Mouse (Mus musculus) lung, postnatal 4 days (tissue): Measurements from ENCODE around the gene Cers6.

Experiments
- DNase-seq, 2 experiments: peaks; one replicate each; pipeline ENCODE4 v3.0.0; 2021

The Cers6 gene

DNA sequence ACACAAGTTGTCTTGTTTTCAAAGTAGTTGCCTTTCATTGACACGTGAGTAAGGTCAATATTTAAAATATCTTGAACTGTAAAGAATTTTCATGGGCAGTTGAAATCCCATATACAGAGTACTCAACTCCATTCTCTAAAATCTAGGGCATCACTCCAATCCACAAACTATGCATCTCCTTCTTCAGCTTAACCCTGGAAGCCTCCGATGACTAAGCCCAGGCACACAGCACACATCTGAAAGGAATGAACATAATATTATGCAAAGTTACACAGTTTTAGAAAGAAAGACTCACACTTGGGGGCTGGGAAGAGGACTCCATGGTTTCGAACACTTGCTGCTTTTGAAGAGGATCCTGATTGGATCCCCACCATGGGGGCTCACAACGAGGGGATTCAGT, 260.4 kb downstream of the Cers6 start:
- DNase-seq = no peak

DNA sequence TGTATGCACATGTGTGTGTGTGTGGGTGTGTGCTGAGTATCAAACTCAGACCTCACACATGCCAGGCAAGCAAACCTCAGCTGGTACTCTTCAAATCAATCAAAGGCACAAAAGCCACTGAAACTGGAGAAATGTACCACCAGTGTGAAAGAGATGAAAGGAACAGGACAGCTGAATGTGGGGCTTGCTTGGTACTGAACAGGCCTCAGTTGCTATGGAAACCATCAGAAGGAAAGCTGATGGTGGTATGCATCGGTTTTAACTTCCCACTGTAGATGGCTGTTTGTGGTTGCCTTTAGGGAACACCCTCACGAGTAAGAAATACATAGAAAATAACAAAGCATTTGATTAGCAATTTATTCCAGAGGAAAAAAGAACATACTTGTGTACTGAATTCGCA, 264.2 kb downstream of the Cers6 start:
- no peak for DNase-seq

DNA sequence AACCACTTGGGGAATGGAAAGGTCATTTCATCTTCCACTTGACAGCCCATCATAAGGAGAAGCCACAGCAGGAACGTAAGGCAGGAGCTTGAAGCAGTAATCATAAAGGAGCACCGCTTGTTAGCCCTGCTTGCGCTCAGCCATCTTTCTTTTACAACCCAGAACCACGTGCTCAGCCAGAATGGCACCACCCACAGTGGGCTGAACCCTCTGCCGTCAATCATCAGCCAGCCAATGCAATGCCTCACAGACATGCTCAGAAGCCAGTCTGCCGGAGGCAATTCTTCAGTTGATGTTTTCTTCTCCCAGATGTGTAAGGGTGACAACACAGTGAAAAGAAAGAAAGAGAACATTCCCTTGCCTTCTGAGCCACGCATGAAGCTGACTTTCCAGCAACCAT, 267.1 kb downstream of the Cers6 start:
- DNase-seq = peak; percentile 30 to 45

DNA sequence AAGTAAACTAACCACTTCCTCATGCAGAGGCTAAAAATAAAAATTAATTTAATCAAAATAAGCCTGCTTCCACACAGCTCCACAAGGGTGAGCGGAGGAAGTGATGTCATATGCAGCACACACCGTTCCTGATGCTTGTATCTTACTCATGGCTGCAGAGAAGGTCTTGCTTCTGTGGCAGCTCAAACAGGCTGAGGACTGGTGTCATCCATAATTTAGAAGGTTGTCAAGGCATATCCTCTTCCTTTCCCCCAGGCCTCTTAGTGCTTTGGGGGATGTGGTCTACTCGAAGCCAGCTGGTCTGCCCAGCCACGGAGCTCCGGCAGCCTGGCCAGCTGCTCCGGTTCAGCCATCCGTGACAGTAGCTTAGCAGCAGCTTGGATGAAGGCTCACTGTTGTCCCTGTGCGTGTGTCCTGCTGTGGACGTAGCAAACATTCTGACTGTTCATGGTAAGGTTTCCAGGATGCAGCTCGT, 267.7 kb downstream of the Cers6 start:
- DNase-seq = peak; percentile 49 to 74

DNA sequence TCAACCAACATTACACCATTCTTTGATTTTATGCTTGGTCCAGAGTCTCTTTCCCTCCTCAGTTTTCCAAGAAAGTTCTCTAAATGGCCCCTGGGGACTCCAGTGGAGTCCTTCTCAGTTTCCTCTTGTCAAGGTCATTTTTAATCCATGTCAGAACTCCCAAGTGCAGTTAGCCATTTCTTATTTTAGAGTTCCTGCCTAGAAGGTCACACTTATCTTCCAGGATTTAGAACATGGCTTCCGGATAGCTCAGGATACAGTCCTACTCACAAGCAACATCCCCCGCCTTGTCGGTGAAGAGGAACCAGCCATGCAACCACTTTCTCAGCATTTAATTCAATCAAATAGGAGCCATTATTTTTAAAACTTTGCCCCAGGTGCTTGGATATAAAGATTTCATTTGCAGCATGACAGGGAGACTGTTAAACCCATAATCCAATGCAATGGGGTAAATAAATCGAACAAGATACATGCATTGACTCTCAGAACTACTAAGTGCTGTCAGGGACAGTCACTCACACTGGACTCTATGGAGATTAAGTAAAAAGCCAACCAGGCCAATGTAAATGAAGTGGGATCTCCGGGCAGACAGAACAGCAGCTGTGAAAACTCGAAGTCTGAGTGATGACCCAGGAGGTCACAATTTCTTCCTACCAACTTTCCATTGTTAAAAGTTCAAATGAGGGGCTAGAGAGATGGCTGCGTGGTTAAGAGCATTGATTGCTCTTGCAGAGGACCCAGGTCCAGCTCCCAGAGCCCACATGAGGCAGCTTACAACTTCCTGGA, 268.4 kb downstream of the Cers6 start:
- no peak for DNase-seq

DNA sequence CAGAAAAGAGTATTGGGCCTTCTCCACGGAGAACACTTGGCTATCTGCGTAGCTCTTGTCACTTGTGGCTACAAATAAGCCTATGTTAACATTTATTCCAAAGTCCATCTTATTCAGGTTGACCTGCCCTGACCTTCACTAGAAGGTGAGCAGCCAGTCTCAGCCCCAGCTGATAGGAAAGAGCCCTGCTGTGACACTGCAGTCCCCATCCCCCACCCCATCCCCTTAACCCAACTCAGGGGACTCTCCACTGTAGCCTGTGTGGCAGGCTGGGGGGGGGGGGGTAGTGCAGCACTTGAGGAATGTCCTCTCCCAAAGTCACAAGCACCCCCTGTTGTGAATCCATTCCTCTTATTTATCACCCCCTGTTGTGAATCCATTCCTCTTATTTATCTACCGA, 270.8 kb downstream of the Cers6 start:
- no peak for DNase-seq

DNA sequence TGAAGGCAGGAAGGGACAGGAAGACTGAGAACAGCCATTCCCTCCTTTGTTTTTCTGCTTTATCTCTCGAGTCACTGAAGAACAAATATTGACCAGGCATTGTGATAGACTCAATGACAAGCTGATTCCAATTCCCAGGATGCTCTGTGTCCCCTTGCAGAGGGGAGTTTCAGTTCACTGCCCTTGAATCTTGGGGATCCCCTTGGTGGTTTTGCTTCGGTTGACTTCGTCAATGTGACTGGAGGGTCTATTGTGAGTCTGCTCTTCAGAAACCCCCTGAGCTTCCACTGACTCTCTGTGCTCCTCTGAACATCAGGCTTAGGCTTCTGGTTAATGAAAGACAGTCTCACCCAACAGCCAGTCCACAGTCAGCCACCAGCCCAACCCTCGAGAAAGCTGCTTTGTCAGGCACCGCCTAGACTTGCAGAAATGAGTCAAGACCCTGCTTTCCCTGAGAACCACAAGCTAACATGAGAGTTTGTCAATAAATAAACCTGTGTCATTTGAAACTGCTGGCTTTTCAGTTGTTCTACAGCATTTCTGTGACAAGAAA, 271.3 kb downstream of the Cers6 start:
- DNase-seq = no peak

DNA sequence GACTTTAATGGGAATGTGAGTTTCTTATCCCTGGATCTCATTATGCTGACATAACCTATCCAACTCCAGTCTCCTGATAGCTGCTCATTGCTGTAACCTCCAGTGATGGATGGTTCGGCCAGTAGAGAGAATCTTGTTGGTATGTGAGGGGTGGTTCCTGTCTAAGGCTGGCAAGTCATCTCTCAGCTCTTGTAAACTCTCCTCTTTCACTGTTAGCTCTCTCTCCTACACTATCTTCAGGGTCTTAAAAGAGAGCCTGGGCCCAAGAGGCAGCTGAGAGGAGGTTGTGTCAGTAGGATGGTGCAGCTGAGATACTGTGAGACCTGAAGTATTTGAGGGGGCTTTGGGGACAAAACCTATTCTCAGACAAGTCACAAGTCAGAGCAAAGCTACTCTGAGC, 272.9 kb downstream of the Cers6 start:
- DNase-seq = no peak

DNA sequence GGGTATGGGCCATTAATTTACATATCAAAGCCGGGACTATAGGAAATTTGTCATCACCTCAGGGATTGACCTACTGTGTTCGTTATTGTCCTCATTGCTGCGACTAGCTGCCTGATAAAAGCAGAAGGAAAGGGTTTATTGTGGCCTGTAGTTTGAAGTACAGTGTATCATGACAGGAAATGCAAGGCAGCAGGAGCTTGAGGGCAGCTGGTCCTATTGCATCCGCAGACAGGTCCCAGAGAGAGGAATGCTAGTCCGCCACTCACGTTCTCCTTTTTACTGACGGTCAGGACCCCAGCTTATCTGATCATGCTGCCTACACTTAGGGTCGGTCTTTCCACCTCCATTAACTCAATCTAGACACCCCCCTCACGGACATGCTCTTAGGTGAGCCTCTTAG, 273.7 kb downstream of the Cers6 start:
- DNase-seq = no peak

DNA sequence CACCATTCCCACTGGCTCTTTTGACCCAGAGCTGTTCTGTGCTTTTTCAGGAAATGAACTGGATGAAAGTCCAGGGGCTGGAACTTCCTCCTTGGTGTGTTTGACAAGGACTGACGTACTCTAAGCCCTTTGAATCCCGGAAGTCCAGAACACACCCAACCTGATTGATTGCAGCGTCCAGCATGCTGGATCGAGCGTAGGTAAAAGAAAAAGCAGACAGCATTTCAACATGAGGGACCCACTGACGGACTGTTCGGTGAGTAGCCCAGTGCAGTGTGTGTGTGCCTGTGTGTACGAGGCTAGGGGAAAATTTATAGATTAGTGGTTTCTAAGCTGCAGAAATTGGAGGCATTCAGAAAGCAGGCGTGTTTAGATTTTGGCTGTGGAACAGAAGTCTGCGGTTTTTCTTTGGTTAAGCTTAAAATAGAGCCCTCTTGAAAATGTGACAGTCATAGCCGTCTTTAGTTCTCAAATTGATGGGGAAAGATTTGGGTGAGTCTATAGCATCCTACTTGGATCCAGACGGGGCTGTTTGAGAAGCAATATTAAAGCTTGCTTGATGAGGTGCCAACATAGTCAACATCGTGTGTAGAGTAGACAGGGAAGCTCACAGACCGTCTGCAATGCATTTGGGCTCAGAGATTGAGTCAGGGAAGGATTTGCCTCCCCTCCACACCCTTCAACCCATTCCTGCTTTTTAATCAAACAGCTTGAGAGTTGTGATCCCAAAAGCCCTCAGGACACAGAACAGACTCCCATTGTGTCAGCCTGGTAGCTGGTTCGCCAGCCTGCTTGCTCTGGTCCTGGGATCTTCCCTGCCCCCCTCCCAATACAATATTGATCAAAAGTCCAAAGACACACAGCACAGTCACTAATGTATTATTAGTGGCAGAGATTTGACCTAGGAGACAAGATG, 274.7 kb downstream of the Cers6 start, which contains the start of gene Nostrin:
Gene Nostrin (plus strand): TSS at position 140 of the 916 bp plus-strand sequence.
- DNase-seq = peak; percentile 61 to 63

DNA sequence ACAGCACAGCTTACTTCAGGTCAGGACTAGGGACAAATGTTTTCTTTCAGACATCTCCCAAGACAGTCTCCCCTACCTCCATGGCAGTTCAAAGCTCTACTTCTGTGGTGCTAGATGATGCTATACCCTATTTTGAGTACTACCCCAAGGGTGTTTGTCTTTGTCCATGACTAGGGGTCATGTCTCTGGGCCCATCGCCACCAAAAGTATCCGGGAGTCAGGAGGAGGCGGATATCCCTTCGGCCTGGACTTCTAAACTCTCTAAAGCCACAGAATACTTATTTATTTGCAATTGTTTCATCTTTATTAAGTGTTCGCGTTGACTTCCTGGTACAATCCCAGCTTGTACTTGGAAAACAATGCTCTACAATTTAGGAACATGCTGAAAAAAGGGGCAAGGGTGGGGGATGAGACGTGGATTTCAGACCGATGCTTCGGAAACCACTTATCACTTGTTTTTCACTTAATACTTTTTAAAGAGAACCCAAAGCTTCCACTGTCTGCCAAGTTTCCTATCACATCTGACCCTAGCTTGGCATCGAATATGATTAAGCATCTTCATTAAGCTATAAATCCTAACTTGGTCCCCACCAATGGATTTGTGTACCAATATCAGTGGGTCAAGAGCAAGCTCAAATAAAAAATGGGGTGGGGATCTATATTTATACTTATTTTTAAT, 276.3 kb downstream of the Cers6 start:
- peak in 1 of 2 experiments; percentile 37 for DNase-seq

DNA sequence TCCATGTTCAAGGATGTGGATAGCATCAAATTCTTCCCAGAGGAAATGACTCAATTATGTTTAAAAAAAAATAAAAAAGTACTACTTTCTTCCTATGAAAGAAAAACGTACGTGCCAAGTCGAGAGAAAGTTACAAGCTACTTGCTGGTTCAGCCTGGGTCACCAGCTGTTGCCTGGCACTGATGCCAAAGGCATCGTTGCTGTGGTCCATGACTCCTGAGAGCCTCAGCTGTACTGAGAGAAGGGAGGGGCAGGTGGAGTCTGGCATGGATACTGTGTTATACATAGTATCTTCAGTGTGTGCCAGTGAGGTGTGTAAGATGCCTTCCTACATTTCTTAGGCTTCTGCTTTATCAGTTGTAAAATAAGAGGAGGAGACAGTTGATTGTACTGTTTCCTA, 277.5 kb downstream of the Cers6 start:
- peak in 1 of 2 experiments; percentile 59 for DNase-seq

DNA sequence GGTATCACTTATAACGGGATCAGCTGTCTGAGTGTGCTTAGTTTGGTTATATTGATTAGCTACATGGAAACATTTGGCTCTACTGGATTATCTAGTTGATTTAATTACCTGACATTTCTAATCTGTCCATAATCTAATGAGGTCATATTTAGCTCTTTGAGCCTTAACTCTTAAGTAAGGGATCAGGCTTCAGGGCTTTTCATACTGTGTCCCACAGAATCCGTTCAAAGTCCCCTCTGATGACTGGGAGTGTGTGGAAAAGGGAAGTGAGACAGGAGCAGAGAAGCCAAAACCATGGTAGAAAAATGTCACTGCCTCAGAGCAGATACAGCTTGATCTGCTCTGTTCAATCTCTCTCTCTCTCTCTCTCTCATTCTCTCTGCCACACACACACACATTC, 279.0 kb downstream of the Cers6 start:
- DNase-seq = no peak

DNA sequence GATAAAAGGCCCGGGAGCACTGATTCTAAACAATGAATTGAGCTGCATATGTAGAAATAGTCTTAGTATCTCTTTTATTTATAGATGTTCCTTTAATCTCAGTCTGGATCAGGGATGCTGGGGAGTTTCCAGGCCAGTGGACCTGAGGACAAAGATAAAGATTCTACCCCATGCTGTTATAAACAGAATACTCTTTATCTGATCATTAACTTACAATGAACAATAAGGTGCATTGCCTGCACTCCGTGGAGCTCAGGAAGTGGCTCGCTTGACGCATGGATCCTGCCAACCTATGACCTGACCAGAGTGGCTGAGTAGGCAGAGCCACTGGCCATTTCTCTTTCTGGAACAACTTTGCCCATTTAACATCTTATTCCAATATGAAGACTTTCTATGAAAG, 279.6 kb downstream of the Cers6 start:
- DNase-seq = peak; percentile 18 to 56

DNA sequence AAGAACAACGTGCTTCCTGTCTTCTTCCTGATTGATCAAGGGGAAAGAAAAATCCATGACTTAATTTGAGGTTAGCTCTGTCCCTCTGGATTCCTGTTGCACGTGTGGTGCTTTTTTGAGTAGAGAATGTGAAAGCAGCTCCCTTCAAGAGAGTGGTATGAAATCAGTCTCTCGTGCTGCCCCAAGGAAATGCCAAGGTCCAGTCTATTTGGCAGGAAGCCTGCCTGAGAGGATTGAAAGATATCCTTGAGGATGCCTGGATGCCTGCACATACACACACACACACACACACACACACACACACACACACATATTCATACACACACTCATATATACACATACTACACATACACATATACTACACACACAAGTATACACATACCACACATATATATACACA, 287.4 kb downstream of the Cers6 start:
- DNase-seq = no peak

DNA sequence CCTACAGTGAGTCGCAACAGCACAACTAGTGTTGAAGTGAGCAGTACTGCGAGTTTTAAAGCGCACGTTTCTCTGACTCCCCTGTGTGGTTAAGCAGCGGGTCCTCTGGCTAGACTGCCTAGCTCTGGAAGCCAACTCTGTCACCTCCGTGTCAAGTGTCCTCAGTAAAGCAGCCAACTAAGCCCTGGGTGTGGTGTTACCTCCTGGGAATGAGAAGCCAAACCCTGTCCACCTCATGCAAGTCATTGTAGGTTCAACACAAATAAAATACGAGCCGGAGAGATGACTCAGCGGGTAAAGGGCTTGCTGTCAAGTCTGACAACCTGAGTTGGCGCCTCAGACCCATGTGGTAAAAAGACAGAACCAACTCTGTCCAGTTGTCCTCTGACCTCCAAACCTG, 287.9 kb downstream of the Cers6 start:
- no peak for DNase-seq

DNA sequence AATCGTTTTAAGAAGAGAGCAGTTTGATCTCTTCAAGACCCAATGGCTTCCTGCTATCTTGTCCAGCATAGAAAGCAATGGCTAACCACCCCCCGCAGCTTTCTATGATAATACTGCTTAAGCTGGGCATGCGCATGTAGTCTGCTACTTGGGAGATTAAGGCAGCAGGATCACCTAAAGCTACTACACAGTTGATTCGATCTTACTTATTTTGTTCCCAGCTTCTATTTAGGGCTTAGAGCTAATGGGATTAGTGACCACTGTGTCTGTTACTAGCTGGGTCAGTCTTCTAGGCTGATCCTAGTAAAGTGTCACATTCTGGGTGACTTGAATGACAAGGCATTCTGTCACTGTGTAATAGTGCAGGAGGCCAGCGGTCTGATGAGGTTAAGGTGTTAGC, 289.6 kb downstream of the Cers6 start:
- DNase-seq = no peak

DNA sequence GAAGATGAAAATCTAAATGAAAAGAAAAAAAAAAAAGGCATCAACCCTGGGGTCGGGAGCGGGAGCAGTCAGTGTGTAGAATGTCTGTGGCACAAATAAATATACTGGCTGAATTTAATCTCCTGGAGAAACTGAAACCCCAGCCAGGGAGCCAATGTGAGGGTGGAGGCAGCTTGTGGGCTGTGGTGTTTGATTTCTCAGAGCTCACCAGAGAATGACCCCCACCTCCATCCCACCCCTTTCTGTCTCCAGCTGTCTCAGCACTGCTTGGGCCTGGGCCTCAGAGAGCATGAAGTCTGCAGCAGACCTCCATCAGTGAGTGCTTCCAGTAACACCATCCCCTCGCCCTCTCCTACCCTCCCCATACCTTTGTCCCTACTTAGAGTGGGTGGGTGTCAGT, 294.6 kb downstream of the Cers6 start:
- DNase-seq = no peak

DNA sequence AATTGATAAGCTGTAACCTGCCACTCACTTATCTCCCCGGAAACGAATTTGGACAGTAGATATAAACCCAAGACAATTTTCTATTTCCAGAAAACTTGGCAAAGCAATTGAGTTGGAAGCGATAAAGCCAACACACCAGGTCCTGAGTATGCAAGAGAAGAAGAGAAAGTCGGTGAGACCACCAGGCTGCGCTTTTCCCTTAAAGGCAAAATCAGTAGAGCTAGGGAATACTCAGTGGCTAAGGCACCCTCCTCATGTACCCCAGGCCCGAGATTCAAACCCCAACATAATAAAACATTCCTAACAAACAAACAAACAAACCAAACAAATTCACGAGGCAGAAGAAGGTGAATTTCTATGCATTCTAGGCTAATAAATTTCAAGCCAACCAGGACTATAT, 295.0 kb downstream of the Cers6 start:
- DNase-seq = no peak

DNA sequence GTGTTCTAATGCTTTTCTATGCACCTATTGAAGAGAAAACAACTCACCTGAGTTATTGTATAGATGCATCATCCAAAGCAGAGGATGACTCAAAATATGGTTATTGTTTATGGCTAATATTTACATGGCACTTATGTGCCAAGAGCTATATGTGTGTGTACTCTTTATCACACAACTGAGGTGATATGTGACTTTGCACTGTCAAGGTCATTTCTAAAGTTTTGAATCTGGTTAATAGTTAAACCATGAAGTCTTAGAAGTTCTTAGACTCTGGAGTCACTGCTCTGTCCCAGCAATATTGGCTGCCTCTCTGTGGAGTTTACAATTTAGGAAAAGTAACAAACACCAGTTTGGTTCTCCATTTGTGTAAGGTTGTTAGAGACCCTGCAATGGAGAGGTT, 297.7 kb downstream of the Cers6 start:
- no peak for DNase-seq
